Mouse (Mus musculus): ENCODE data around the gene Ttc23l.
"Not testable (repeated sequence)": the region's sequence is repeated elsewhere in the genome, so short reads cannot be mapped to it uniquely, and the experiment has no call there.

Ttc23l gene

DNA sequence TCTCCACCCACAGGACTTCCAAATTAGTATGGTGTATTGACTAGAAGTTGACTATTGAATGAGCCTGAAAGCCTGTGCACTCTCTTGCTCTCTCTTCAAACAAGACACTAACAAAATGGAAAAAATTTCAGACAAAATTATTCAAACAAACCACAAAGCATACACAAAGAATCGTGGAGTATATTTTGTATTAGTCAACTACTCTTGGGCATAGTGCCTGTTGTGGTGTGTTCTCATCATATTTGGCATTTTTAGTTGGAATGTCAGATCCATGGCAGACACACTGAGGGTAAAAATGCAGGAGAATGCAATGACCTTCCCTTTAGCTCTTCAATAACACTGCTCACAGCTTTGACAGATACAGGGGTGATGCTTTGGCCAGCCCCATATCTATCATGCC, 32.6 kb downstream of the Ttc23l start:
- intact Hi-C loops (cut with DNase I): no loop called here

GRCm38 (mm10) chr15:10515166-10515565, 43.3 kb downstream of the Ttc23l start:
- intact Hi-C loops (cut with DNase I): no loop called here

- intact Hi-C loops (cut with DNase I): no loop called here
Measured at GRCm38 (mm10) chr15:10506099-10506498, 52.4 kb downstream of the Ttc23l start.

DNA sequence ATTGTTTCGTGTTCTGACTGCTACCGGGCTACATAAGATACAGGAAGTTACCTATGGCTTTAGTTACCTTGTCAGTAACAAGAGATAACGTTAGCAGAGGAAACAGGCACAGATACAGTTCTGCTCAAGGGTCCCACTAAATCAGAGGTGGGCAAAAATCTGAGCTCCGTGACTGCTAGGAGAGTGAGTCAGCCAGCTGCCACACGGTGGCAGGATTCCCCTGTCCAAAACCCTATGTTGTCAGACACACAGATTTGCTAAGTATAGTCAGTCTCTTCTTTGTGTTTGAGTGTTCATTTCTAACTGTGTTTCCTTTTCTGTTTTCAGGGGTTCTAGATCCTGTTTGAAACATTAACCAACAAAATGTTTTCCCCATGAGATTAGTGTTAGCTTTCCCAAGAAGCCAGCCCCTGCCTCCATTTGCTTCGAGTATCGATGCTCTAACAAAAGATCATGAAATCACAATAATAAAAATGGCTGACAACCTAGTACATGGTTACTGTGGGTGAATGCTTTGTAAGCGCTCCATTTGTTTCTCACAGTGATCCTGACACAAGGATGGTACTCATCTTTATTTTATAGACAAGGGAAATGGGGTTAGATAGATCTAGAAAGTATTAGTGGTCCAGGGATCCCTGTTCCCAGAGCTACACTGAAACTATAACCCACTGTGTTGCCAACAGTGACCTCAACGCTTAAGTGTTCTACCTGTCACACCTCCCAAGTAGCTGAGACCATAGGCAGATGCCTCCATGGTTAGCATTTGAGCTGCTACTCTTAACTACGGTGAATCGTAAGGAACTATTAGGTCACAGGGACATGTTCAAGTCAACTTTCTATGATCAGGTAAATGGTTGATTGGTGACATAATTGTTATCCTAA, 57.4 kb downstream of the Ttc23l start:
- intact Hi-C loops (cut with DNase I): loop anchor here (2.0 to 5.0 kb wide), 4 partner anchors 81 to 400 kb away; partner anchors contain the start of gene Rai14

GRCm38 (mm10) chr15:10500035-10500434, 58.4 kb downstream of the Ttc23l start:
- intact Hi-C loops (cut with DNase I): loop anchor here (2.0 to 5.0 kb wide), 4 partner anchors 82 to 401 kb away; partner anchors contain the start of gene Rai14

DNA sequence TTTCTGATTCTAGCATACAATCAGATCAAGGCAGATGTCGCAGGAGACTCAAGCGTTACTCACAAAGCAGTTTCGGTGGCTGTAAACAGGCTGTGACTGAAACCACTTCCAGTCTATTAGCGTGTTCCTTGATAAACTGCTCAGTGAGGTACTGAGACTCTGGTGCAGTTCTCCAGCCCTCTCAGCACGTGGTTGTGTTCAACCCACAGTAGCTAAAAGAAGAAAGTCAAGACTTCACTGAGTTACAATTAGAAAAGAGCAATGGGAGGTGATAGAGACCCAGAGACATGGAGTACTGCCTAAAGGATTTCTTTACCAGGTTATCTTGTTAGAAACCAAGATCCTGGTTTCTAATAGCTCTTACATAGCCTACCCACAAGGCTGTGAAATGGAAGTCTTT, 58.9 kb downstream of the Ttc23l start:
- intact Hi-C loops (cut with DNase I): no loop called here

DNA sequence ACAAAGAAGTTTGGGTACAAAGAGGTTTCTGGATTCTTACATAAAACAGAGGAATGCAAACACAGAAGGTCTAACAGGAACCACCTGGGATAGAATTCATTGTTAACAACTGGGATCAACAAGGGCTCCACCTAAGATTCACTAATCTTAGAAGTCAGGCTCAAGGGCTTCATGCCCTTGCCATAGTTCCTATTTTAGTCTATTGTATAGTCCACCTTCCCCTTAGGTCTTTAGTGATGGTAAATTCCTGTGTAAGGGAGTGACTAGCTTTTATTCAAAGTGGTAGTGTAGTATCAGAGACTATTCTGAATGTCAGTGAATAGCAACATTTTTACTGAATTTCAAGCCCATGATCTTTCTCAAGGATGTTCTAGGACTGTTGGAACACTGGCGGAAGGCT, 61.8 kb downstream of the Ttc23l start:
- intact Hi-C loops (cut with DNase I): not testable (repeated sequence)

- intact Hi-C loops (cut with DNase I): no loop called here
Measured at GRCm38 (mm10) chr15:10495944-10496343, 62.5 kb downstream of the Ttc23l start.

DNA sequence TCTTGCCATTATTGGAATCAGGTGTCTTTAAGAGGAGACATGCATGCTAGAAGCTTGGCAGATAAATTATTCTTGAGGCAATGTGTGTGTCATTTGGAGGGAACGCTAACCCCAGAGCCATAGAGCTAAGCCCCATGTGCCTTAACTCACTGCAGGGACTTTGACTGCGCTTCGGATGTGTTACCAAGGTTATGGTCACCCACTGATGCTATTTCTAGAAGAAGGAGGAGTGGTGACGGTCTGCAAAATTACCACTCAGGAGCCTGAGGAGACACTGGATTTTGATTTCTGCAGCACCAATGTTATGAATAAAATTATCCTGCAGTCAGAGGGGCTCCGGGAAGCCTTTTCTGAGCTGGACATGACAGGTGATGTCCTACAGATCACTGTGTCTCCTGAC, 68.4 kb downstream of the Ttc23l start:
- intact Hi-C loops (cut with DNase I): no loop called here

GRCm38 (mm10) chr15:10487246-10487645, 71.2 kb downstream of the Ttc23l start:
- intact Hi-C loops (cut with DNase I): no loop called here

DNA sequence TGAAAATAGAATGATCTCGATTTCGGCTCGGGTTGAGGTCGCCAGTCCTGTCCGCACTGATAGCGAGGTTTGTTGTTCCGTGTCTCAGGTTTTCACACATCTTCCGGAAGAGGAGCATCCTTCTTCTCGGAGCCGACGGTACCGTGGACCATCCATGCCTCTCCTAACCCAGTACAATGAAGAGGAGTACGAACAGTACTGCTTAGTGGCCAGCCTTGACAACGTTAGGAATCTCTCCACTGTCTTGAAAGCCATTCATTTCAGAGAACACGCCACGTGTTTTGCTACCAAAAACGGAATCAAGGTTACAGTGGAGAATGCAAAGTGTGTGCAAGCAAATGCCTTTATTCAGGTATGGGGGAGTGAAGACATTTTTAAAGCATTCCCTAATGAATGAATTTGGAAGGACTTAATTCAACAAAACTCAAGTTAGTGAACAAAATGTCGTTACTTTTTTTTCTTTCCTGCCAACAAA, 72.1 kb downstream of the Ttc23l start:
- intact Hi-C loops (cut with DNase I): no loop called here

- intact Hi-C loops (cut with DNase I): no loop called here
Measured at GRCm38 (mm10) chr15:10485484-10486364, 72.7 kb downstream of the Ttc23l start, which contains the start of the genes Brix1 and Rad1. Gene Brix1 (minus strand): TSS chr15:10485947. Gene Rad1 (plus strand): TSS chr15:10486018.

DNA sequence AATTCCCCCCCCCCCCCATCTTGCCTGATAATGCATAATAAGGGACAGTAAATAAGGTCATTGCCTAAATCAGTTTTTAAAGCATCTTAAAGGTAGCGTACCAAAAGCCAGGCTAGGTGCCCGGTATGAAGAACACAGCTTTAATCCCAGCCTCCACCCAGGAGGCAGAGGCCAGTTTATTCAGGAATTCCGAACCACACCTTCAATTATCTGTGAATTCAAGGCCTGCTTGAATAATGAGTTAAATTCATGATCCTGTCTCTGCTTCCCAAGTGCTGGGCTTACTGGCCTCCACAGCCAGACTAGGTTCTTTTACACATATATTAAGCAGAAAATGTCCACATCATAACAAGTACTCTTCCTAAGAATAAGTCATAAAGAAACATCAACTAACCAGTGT, 87.5 kb downstream of the Ttc23l start:
- intact Hi-C loops (cut with DNase I): no loop called here

- intact Hi-C loops (cut with DNase I): no loop called here
Measured at GRCm38 (mm10) chr15:10470151-10470831, 88.2 kb downstream of the Ttc23l start, which contains the start of gene Dnajc21. Gene Dnajc21 (minus strand): TSS chr15:10470516.

DNA sequence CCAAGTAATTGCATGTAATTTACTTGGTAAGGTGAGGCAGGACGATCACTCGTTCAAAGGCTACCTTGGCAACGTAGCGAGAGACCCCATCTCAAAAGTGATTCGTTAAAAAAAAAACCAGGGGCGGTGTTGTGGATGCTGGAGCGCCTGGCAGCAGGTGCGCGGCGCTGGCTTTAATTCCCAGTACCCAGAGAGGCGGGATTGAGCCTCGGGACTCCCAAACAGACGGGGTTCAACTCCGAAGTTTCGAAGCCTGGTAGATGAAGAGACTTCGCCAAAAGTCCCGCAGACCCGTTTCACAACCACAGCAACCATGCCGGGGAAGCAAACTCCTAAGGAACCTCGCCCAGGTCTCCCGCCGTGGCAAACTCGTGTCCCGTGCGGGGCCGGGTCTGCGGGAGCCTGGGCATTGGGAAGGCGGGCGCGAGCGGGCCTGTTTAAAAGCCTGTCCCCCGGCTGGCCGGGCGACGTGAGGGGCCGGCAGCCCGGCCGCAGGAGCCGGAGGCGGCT, 88.8 kb downstream of the Ttc23l start:
- intact Hi-C loops (cut with DNase I): no loop called here

DNA sequence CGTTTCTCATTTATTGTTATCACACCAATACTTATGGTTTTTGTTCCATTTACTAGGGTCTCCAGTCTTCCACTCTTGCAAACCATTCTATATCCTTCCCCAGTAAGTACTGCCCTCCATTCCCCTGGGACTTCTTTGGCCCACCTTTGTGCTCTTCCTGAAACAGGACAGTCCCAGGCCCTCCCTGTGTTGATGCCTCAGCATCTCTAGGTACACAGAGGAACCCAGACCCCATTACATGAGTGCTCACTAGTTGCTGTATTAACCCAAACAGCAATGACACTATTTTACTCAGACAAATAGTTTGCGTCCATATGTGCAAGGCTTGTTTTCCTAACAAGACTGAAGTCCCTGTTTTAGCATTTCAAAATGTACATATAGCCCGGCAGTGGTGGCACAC, 89.7 kb downstream of the Ttc23l start:
- intact Hi-C loops (cut with DNase I): no loop called here

GRCm38 (mm10) chr15:10464678-10465077, 93.8 kb downstream of the Ttc23l start:
- intact Hi-C loops (cut with DNase I): no loop called here

GRCm38 (mm10) chr15:10463555-10463954, 94.9 kb downstream of the Ttc23l start:
- intact Hi-C loops (cut with DNase I): no loop called here

- intact Hi-C loops (cut with DNase I): no loop called here
Measured at GRCm38 (mm10) chr15:10460986-10461385, 97.5 kb downstream of the Ttc23l start.
